Mouse (Mus musculus): ENCODE results near the gene Sema4c.

DNA sequence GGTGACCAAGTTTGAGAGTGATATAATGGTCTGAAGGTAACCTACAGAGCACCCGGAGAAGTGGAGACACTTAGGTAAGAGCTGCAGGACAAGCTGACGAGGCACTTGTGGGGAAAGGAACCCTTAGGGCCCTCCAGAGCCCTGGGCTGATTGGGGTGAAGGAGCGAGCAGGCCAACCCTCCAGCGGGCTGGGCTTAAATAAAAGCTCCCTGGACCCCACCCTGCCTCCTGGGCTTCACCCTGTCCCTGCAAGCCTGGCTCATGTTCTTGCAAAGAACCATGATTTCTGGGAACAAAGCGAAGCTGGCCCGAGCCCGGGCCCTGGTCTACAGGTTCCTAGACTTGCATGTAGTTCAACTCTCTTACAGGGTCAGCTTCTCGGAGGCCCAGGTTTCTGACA, 15.4 kb upstream of the Sema4c start:
- TF ChIP-seq CTCF (IDR thresholded peaks at IDR 0.05) = no peak
- no peak for TF ChIP-seq EP300 (IDR thresholded peaks at IDR 0.05)
